Mouse (Mus musculus): ENCODE results near the gene Il1rap.

GRCm38 (mm10) chr16:26574173-26574572, 7.3 kb upstream of the Il1rap start:
- TF ChIP-seq POLR2A (IDR thresholded peaks at IDR 0.05; ENCODE audit: low read depth, low read length) = no peak
- no peak for TF ChIP-seq CTCF (IDR thresholded peaks at IDR 0.05; ENCODE audit: extremely low read depth, insufficient read length, insufficient replicate concordance, low read depth, low read length)

Measured in small intestine, adult 2 months (tissue).